Mouse (Mus musculus) kidney, adult 11 months (tissue): ENCODE results near the gene Zmym6.
"Not testable (repeated sequence)": the region's sequence is repeated elsewhere in the genome, so short reads cannot be mapped to it uniquely, and the experiment has no call there.

Source experiments
- DNase-seq: peaks from one replicate; pipeline ENCODE4 v3.0.0; 2022

Zmym6 gene

DNA sequence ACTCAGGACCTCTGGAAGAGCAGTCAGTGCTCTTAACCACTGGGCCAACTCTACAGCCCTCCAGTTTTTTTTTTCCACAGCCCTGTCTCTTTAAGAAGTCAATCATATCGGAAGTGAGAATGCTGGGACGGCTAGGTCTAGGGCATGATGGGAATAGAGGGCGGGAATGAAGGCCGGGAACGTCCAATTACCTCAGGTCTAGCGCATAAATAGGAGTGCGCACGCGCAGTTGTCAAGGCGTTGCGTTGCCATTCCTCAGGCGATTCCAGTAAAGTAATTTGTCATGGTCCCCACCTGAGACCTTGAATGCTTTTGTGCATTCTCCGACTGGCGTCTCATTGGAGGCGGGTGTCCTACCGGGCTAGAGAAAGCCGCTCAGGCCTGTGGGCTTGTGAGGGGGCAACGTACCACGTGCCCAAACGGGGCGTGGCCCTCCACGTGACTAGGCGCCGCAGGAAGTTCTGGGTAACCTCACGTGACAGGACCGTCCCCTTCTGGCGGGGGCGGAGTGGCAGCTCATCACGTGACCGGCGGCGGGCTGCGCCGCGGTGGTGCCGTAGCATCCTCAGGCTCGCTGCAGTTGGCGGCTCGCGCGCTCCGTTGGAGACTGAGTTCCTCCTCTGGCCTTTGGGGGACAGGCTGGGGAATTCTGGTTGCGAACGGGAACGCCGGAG, at the start of gene Zmym6:
Gene Zmym6, plus strand, starts transcription at position 509 of the 674 bp plus-strand sequence.
- peak; percentile 95 for DNase-seq

DNA sequence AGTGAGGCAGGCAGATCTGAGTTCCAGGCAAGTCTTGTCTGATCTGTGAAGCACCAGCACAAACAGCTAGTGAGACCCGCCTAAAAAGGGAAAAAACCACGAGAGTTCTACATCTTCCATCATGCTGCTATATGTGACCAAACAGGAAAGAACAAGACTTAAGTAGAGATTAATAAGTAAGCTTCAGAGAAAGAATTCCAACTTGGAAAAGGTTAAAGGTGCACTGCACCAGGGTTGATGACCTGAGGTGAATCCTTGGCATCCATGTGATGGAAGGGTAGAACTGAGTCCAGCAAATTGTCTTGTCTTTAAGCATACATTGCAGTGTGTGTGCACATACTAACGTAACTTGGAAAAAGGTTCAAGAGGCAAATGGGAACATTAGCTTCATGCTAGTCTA, 40.0 kb upstream of the Zmym6 start:
- peak; percentile 24 for DNase-seq

DNA sequence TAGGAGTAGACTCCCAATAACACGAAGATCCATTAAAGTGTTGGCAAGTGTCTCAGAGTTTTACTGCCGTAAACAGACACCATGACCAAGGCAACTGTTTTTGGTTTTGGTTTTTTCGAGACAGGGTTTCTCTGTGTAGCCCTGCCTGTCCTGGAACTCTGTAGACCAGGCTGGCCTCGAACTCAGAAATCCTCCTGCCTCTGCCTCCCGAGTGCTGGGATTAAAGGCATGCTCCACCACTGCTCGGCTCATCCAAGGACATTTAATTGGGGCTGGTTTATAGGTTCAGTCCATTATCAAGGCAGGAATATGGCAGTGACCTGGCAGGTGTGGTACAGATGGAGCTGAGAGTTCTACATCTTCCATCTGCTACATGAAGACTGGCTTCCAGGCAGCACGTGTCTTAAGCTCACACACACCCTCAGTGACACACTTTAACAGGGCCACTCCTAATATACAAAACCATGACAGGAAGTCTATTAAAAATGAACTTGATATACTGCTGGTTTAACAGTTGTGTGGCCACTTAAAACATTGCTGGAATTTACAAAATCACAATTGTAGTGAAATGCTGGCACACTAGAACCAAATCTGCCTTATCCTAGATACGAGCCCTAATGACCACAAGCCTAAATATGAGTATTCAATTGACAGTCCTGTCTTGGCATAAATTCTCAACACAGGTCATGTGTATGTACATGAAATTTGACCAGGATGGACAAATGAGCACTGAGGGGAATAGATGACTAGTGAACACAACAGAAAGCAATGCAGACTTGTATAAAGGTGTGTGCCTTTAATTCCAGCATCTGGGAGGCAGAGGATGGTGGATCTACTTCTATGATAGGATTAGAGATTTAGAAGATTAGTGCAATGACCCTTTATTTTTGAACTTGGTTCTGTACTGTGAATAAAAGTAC, 39.0 kb upstream of the Zmym6 start:
- no peak for DNase-seq

DNA sequence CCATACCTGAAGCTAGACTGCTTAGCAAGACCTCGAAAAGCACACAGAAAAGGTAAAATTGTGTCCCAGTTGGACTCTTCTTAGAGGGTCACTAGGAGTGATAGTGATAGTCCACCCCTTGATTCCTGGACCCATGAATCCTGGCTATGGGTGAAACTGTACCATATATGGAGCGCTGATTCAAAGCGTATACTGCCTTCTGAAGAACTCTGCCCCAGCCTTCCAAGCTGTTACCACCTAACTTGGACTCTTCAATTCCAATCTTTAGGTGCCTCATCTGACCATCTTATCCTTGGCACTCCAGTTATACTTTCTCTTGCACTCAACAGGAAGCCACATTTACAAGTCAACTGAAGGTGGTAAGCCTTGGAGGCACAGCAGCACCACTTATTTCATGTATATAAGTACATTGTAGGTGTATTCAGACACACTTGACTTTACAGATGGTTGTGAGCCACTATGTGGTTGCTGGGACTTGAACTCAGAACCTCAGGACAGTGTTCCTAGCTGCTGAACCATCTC, 38.3 kb upstream of the Zmym6 start:
- DNase-seq, result no peak

DNA sequence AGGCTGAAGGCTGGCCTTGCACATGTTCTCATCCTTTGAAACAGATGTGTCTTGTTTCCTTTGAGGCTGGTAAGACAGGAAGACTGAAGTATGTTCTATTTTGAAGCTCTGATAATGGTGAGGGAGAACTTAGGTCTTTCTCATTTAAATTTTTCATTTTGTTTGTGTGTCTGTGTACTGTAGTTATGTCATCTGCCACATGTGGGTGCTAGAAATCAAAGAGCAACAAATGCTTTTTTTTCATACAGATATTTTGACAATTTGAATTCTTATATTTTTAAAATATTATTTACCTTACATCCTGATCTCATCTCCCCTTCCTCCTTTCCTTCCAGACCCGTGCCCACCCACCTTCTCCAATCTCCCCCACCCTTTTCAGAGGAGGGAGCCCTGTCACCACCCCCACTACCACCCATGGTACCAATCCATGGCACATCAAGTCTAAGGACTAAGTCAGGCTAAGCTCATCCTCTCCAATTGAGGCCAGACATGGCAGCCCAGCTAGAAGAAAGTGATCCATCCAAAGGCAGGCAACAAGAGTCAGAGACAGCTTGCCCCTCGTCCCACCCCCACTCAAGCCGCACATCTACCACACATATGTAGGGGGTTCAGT, 37.2 kb upstream of the Zmym6 start:
- DNase-seq, result no peak

DNA sequence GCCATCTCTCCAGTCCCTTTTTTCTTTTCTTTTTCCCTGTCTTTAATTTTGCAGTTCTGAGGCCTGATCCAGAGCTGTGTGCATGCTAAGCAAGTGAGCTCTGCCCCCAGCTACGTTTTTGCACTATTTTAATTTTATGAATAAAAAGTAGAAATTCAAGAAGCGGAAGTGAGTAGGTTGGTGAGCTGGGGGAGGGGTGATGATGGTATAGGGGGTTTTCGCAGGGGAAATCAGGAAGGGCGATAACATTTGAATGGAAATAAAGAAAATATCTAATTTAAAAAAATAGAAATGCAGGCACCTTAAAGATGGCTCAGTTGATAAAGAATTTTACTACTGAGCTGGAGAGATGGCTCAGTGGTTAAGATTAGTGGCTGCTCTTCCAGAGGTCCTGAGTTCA, 33.6 kb upstream of the Zmym6 start:
- DNase-seq, result no peak

DNA sequence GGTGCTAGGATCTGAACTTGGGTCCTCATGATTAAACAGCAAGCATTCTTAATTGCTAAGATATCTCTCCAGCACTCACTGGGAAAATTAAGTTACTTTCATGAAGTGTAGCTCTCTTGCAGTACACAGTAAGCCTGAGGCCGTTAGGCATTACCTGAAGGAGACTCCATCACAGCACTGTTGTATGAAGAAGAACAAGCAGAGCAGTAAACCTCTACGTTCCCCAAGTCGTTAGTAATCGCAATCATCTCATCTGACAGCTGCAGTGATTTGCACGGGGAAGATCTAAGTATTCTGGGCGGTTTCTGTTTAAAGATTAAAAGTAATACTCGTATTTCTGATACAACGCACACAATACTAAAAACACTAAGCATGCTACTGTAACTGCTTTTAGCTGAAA, 26.1 kb upstream of the Zmym6 start:
- no peak for DNase-seq

DNA sequence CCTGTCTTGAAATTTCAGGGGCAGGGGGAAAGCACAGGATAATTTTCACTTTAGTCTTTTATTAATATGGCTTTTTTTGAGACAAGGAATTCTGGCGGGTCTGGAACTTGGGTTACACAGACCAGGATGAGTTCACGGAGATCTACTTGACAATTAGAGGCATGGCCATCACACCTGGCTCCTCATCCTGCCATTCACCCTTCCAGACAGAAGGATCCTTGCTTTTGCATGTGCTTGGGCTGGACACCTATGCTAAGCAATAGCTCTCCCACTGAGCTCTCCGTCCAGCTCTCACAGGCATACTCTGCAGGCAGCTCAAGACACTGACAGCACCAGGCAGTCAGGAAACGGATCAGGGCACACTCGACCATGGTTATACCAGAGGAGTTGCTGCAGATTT, 24.1 kb upstream of the Zmym6 start:
- DNase-seq, result no peak

DNA sequence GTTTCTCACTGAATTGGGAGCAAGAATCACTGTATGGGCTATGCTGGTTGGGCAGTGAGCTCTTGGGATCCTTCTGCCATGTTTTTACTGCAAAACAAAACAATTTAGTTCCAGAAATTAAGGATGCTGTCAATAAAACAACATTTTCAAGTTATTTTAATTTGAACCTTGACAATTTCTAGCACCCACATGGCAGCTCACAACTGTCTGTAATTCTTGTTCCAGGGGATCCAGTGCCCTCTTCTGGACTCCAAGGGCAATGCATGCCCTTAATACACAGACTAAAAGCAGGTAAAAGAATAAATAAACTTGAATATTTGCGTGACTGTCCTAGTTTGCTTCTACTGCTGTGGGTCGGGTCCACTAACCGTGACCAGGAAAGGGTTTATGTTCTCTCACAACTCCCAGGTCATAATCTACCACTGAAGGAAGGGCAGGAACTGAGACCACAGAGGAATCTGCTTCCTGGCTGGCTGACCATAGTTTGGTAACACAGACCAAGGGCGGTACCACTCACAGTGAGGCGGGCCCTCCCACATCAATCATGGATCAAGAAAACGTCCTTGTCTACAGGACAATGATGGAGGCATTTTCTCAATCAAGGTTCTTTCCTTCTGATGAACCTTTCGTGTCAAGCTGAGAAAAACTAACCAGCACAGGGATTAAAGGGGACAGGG, 22.5 kb upstream of the Zmym6 start:
- no peak for DNase-seq

DNA sequence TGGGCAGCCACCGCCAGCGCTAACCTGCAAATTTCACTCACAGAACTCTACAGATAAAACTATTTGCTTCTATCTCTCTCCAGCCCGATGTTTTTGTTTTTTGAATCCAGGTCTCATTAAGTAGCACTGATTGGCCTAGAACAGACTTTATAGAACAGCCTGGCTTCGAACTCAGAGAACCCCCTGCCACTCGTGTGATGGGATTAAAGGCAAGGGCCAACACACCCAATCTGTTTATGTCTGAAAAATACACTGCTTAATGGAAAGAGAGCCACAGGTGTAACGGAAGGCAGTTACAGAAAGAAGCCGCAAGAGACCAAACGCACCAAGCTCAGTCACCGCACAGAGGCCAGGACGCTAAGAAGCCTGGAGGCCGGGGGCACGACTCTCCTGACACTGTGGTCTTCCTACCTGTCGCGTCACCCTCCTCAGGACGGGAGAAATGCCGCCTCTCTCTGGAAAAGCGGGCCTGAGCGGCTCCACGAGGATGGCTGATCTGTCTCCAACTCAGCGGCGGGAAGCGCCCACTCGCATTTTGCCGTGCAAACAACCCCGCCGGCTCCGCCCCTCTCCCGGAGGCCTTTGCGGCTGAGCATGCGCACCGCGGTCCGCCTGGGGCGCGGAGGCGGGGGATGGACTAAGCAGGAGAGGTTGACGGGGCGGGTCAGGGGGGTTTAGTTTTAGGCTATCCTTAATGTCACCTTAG, 16.4 kb upstream of the Zmym6 start, which contains the start of gene Zmym1:
Gene Zmym1, minus strand, starts transcription at position 568 of the 706 bp plus-strand sequence.
- DNase-seq, result peak; percentile 87

DNA sequence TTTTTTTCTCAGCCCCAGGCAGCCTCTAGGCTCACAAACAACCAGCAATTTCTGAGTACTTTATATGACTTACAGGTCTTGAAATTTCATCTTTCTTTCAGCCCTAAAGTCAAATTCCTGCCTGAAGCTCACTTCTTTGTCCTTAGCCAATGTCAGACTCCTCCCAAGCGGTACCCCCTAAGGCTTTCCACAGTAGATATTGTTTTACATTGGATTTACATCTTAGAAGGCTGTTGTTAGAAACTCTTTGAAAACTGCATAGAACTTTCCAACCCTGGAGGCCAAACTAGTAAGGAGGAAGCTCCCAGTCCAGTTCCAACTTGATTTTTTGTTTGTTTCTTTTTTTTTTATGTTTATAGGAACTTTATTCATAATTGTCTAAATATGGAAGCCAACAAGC, 13.1 kb upstream of the Zmym6 start:
- DNase-seq, result no peak

DNA sequence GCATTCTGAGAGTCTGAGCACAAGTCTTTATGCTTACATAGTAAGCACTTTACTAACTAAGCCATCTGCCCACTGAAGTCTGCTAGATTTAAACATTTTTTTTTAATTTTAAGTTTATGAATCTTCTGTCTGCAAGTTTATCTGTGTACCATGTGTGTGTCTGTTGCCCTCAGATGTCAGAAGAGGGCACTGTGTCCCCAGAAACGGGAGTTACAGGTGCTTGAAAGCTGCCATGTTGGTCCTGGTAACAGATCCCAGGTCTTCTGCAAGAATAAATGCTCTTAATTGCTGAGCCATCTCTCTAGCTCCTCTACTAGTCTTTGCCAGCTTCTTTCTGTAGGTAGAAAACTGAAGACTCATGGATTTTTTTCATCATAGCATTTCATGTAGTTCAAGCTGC, 2.3 kb upstream of the Zmym6 start:
- no peak for DNase-seq

DNA sequence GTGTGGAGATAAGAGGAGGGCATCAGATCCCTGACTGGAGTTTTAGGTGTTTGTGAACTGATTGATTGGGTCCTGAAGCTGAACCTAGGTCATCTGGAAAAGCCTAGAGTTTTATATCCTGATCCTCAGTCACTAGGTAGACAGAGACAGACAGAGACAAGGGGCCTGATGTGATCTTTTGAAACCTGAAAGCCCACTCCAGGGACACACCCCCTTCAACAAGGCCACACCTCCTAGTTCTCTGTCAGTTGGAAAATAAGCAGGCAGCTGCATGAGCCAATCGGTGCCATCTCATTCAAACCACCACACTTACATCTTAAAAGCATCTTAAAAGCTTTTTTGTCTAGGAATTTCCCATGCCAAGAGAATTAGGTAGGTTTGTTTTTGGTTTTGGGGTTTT, 3.6 kb downstream of the Zmym6 start:
- DNase-seq, result no peak

DNA sequence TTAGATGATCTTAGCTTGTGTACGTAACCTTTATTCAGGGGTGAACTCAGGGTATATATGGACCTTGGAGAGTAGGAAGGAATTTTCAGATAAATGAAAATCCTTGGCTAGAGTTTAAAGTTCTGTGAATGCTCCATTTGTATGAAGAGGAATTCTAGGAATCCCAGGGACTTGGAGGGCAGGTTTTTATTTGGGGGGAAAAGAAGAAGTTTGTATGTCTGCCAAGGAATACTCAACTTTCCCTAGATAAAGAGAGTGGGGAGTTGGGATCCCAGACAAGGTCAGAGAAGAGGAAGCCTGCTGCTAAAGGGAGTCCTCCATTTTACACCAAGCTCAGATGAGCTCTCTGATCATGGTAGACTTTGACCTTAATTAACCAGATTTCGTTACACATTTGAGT, 5.9 kb downstream of the Zmym6 start:
- DNase-seq, result no peak

DNA sequence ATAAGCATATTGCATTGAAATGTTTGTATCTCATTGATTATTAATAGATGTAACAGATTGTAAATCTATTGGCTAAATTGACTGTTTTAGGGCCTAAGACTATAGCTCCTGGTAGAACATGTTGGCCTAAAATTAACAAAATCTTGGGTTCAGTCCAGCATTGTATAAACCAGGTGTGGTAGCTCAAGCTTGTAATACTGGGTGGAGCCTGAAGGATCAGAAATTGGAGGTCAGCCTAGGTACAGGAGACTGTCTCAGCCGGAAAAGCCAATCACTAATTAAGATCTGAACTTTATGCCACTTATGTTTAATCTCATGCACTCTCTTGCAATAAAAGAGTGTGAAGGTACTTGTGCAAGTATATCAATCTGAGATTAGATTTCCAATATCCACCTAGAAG, 8.6 kb downstream of the Zmym6 start:
- no peak for DNase-seq

DNA sequence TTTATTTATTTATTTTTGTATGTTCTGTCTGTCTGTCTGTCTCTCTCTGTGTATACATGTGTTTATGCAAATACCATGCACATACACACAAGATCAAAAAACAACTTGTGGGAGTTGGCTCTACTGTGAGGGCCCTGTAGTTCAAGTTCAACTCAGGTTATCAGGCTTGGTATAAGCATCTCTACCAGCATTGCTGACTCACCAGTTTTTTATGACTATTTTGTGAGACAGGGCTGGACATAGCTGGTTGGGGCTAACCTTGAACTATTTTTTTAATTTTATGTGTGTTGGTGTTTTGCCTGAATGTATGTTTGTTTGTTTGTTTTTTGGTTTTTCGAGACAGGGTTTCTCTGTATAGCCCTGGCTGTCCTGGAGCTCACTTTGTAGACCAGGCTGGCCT, 14.0 kb downstream of the Zmym6 start:
- DNase-seq, result no peak

DNA sequence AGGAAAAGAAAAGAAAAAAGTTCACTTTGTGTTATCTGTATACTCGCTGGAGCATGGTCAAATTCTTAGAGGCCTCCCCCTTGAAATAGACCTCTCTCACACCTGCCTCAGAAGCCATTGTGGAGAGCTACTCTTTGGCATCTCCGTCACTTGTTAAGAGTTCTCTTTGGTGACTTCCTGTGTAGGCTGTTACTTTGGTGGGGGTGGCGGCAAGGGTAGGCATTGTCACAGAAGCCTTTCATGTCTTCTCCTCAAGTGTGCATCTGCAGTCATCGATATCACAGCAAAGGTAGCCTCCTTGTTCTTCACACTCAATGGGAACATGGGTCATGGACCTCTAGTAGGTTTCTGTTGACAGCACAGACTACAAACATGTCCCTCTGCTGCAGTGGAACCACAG, 17.9 kb downstream of the Zmym6 start:
- no peak for DNase-seq

DNA sequence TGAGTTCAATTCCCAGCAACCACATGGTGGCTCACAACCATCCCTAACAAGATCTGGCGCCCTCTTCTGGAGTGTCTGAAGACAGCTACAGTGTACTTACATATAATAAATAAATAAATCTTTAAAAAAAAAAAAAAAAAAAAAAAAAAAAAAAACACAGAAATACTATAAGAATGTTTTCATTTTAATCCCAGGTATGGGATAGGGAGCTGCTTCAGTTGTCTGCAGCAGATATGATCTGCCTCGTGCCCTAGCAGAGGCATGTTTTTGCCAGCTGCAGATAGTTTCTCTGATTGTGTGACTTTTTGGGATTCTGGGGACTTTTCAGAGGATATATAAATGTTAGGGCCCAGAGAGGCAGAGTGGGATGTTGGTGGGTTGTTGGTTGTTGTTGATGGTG, 22.4 kb downstream of the Zmym6 start:
- not testable (repeated sequence) for DNase-seq

DNA sequence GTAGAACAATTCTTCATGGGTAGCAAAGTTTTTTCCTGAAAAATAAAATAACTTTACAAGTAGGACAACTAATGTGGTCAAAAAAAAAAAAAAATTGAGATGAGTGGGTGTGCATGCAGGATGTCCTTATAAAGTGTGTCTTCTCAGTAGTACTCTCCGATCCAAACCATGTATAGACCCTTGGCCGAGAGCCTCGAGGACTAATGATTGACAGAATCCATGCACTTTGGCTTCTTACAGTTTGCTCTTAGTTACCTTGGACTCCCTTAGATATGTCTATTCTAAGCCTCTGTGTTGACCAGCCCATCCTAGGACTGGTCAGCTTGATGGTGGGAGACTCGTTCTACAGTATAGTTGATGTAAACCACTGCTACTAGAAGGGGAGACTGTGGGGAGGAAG, 30.4 kb downstream of the Zmym6 start:
- DNase-seq, result peak; percentile 64

DNA sequence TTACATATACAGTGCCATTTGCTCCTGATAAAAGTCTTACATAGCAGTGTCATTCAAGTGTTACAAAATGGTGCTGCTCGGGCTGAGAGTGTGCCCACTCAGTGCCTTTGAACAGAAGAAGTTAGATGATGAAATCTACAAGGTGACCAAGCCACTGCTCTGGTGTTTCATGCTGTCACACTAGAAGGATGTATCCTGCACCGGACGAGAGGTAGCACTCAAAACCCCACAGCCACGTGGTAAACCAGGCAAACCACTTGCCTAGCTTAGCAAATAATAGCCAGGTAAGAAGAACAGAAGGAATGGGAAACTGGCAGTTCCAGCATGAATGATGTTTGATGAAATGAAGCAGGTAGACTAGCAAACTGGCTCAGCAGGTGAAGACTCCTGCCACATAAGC, 33.4 kb downstream of the Zmym6 start:
- no peak for DNase-seq

DNA sequence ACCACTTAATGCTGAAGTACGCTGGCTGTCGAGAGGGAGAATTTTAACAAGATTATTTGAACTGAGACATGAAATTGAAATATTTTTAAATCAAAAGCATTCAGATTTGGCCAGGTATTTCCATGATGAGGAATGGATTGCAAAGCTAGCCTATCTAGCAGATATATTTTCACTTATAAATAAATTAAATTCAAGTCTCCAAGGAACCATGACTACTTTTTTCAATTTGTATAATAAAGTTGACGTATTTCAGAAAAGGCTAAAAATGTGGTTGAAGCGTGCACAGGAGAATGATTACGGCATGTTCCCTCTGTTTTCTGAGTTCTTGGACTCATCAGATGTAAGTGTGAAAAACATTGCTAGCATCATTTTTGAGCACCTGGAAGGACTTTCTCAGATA, 46.2 kb downstream of the Zmym6 start, which contains the start of gene Tmem35b:
Gene Tmem35b, plus strand, starts transcription at position 301 of the 400 bp plus-strand sequence.
- no peak for DNase-seq

DNA sequence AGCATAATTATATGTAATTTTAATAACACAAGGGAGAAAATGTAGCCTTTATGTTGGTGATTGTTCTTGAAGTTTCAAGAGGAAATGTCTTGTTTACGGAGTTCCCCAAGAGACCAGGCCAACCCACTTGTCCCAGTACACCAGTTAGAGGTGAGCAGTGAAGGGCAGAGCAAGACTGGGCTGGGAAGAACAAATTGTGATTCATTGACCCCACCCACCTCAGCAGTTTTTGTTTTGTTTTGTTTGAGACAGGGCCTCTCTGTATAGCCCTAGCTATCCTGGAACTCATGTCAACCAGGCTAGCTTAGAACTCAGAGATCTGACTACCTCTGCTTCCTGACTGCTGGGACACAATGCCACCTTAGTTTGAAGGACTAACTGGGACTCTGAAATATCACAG, 47.1 kb downstream of the Zmym6 start:
- DNase-seq, result no peak
